Mouse (Mus musculus): ENCODE measurements around the gene Polr3h.

- peak; percentile 77; the same call in 1 of the 3 replicates for TF ChIP-seq GATA1 (IDR thresholded peaks at IDR 0.05; ENCODE audit: borderline replicate concordance, low read length)
- TF ChIP-seq FLI1 (IDR thresholded peaks at IDR 0.05; ENCODE audit: low read length): no peak
These were observed 11.4 kb downstream of the Polr3h start for GRCm38 (mm10) chr15:81914668-81915067.

All from megakaryocyte, embryonic 14.5 days (primary cell).